Mouse (Mus musculus) ES-CJ7 (cell line): ENCODE data around the gene Krt16.
"Not testable (repeated sequence)": the region's sequence is repeated elsewhere in the genome, so short reads cannot be mapped to it uniquely, and the experiment has no call there.

Experiments used
- DNase-seq: peaks from one replicate; pipeline ENCODE4 v3.0.0; 2011; ENCODE audit warnings: low read depth, low spot score

Krt16 gene

DNA sequence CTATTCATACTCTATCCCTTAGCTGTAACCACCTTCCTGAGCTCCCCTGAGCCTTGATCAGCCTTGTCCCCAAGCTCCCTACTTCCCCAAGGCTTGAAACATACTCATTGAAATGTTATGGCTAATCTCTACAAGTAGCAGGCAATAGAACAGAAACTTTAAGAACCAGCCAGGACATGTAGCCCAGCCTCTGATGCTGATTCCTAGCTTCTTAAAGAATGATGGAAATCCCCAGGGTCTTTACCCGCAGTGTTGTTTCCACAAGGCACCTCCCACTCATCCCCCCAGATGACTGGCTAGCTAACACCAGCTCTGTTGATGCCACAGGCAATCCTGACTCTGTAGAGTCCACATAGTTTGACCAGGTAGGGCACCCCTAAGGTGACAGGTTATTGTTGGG, 9.3 kb upstream of the Krt16 start:
- DNase-seq = no peak

DNA sequence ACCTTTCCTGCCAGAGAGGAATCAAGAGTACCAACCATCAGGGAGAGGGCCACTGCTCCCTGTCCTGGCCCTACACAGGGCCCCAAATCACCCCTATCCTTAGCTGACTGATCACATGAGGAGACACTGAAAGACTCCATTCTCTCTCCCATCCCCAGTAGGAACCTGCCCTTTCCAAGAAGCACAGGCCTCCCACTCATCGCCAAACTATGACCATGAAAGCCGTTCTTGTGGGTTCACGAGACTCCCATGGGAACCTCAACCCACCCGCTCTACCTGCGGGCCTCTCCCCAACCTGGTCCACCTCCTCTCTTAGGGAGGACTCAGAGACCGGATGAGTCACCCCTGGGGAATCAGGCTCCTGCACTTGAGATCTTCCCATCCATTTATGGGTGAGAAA, 6.8 kb upstream of the Krt16 start:
- DNase-seq = no peak

DNA sequence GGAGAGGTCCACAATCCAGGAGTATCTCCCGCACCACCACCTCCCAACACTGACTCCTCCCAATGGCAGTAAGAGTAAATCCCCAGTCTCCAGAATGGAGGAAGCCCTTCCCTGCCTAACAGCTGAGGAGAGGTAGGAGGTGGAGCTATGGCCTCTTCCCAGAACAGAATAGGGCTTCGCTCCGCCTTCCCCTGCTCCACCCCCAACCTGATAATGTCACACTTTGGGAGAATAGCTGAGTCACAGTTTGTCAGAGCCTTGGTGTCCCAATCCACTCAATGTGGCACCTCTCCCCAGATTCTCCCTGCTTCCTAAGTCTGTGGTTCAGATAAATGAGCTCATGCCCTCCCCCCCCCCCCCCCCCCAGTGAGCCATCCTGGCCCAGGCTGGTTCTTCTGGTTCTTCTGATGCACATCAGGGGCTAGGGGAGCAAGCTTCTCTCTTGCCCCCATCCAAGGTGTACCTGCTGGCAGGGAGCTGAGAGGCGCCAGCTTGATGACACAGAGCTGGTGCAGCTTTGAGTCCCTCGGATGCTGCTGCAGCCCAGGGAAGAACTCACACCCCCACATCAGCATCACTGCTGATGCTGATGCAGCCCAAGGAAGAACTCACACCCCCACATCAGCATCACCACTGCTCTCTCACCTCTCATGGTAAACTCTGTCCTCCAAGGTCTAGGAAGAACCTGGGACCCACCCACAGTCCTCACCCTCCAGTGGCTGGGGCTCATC, 5.8 kb upstream of the Krt16 start:
- peak; percentile 64 for DNase-seq

DNA sequence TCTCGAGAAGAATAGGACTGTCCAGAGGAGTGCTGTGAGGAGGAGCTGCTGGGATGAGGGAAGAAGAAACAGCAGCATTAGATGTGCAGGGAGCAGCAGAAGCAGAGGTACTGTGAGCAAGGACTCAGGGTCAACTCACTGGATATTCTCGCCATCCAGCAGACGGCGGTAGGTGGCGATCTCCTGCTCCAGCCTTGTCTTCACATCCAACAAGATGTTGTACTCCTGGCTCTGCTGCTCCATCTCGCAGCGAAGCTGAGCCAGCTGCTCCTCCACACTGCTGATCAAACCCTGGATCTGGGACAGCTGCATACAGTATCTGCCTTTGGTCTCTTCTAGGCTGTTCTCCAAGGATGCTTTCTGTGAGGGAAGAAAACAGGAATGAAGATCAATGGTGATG, 2.2 kb downstream of the Krt16 start:
- not testable (repeated sequence) for DNase-seq

DNA sequence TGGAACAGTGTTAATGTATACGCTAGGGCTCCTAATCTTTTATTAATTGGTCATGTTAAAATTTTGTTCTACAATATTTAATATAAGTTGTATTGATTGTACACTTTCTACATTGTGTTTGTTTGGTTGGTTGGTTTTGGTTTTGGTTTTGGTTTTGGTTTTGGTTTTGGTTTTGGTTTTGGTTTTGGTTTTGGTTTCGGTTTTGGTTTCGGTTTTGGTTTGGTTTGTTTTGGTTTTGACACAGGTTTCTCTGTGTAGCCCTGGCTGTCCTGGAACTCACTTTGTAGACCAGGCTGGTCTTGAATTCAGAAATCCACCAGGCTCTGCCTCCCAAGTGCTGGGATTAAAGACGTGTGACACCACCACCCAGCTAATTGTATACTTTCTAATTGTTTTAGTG, 8.4 kb downstream of the Krt16 start:
- DNase-seq = not testable (repeated sequence)

DNA sequence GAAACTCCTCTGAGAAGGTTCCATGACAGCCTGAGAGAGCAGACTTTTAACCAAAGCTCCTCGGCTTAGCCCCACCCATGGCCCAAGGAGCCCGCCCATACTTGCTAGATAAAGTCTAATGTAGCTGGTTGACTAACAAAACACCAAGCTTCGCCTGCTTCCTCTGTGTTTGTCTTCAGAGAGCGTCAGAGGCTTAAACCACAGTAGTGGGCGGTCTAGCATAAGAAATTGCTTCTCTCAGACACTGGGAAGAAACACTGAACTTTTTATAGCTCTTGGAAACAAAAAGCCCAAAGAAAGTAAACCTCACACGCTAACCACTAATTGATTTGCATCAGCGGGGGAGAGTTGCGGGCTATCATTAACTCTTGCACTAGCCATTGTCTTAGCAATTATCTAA, 27.0 kb downstream of the Krt16 start:
- DNase-seq = peak; percentile 31

DNA sequence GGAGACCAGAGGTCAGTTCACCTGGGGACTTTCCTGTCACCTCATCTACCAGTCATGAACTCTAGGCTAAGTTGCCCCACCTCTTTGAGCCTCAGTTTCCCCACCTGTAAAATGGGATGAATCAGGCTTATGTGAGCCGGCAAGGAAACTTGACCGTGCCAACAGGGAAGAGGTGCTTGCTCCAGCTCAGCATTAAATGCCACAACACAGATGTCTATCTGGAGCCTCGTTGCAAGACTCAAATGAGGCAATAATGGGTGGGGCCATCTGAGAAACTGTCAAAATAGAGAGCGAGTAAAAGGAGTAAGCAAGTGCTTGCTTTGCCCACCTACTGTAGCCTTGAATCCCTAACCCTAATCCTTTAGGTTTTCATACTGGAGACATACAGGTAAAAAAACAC, 29.4 kb downstream of the Krt16 start:
- no peak for DNase-seq

DNA sequence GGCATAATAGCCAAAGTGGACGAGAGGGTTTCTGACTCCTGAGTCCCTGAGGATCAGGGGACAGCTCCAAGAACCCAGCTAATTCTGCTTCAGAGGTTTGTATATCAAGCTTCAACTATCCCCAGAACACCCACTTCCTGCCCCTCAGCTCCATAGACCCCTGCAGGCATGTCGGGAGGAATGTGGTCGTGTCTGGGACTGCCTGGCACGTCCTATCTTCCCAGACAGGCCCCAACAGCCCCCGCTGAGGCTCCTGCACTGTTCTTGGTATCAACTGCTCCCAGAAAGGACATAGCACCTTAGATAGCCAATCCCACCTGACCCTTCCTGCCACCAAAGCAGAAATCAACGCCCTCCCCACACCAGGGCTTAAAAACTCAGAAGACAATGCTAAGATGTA, 40.2 kb downstream of the Krt16 start:
- no peak for DNase-seq

DNA sequence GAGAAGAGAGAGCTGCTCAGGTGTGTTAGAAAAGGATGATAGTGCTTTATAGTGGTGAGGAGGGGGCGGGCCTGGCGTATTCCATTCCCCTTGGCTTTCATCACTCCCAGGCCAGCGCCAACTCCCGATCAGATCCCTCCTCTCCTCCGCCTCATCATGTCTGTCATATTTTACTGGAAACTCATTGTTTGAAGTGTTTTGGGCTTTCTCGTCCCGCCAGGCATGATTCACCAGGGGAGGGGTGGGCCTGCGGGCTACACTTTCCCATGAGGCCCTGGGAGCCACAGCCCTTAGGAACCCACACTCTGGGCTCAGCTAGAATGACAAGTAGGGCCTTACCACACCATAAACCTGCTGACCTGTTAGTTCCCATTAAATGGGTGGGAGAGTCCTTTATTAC, 41.2 kb downstream of the Krt16 start, which contains the start of gene Krt14:
Gene Krt14, minus strand, starts transcription at position 51 of the 400 bp plus-strand sequence.
- no peak for DNase-seq

DNA sequence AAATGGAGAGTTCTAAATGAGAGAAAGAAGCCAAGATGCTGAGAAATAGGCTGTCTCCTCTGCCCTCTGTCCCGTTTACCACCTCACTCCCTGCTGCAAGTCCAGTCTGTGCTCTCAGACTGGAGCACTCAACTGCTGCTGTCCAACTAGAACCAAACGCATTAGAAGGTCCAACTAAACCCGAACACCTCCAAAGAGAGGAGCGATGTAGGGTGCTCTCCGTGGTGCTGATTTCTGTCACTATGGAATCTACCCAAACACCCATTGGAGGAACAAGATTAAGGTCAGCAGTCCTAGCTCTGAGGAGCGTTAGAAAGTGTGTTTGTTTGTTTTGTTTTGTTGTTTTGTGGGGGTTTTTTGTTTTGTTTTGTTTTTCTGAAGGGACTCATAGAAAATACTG, 45.3 kb downstream of the Krt16 start:
- DNase-seq = peak; percentile 76

DNA sequence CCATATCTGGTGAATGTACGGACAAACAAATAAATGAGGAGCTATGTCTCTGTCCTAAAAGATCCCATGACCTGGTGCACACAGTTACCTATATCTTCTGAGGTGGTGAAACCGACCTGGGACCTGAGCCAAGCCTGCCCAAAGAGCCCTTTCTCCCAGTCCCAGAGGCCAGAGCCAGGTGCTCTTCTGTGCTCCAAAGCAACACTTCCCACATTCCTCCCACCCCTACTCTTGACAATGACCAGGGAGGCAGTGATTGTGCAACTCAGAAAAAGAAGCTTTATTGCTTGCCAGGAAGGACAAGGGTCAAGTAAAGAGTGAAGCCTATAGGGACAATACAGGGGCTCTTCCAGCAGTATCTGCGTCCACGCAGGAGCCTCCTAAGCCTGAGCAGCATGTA, 45.8 kb downstream of the Krt16 start:
- DNase-seq = no peak

DNA sequence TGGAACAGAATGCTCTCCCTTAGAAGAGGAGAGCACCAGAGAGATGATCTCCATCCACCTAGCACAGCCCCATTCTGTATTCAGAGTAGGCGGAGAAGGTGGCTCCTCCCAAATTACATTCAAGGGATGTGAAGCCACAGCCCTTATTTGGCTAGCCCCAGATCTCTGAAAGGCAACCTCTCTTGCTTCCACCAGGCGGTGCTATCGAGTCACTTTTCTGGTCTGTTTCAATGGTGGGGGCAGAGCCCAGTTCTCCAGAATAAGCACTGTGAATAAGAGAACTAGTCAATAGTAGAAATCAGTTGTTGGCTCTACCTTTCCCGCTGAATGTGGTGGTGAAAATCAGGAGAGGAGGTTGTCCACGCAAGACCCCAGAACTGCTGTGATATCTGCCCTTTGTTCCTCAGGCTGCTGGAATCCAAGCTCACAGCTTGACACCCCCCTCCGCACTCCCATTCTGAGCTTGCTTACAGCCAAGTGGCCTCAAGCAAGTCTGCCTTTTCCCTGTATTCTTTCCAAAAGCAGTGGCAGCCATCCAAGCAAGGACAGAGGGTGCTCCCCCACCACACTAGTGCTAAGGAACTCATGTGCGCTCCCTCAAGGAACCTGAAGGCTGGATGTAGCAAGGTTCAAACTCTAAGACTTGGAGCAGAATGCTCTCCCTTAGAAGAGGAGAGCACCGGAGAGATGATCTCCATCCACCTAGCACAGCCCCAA, 48.4 kb downstream of the Krt16 start:
- DNase-seq = peak; percentile 88

DNA sequence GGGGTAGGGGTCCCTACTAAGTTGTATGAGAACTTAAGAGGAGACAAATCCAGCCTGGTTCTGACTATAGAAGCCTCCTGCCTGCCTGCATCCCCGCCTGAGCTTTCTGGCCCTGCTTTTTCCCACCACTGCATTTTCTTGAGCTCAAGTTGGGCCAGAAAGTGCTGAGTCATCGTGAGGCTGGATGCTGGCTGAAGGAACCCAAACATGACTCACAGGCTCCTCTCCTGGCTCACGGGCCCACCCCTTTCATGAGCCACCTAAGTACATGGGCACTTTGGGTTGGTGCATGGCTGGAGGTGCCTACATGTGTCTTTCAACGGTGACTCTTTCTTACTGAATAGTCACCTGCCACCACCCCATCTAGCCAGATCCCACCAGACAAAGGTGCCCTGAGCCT, 50.0 kb downstream of the Krt16 start:
- peak; percentile 64 for DNase-seq
